16 mouse cellular contexts compared by ENCODE assay signal in genomic region chr13:82233901-82234300, GRCm38 (mm10).
"Had no signal": no experiment of that assay in that cellular context is flagged by ENCODE, and none has a peak within 500 bp of the region (broad histone marks: within the 10 kb centered on the region; RNA-seq: fewer than 3 reads in every experiment).

No protein-coding gene starts in this region.

- H3K36me3 ChIP-seq: neural tube, embryonic 13.5 days; neural tube, embryonic 15.5 days; stomach, embryonic 15.5 days had no signal

- H3K9me3 ChIP-seq: neural tube, embryonic 13.5 days; neural tube, embryonic 15.5 days; stomach, embryonic 15.5 days had no signal

- H3K9ac ChIP-seq: neural tube, embryonic 13.5 days; neural tube, embryonic 15.5 days; stomach, embryonic 15.5 days had no signal

- DNase-seq: retina, postnatal 1 day; right cerebral cortex, adult 18-20 months; right cerebral cortex, postnatal 14 days; right cerebral cortex, postnatal 25 days; right cerebral cortex, postnatal 4 days; spleen, adult 18-20 months; thymus, adult 18-20 months; thymus, adult 2 months; thymus, postnatal 14 days; thymus, postnatal 25 days; thymus, postnatal 36 days; thymus, postnatal 4 days had no signal

- H3K4me3 ChIP-seq: neural tube, embryonic 13.5 days; neural tube, embryonic 15.5 days; stomach, embryonic 15.5 days had no signal

- H3K27me3 ChIP-seq: neural tube, embryonic 13.5 days; neural tube, embryonic 15.5 days; stomach, embryonic 15.5 days had no signal

- H3K4me1 ChIP-seq: neural tube, embryonic 13.5 days; neural tube, embryonic 15.5 days; stomach, embryonic 15.5 days had no signal

- H3K27ac ChIP-seq: neural tube, embryonic 13.5 days; neural tube, embryonic 15.5 days; stomach, embryonic 15.5 days; stomach, postnatal 0 days had no signal
